Mouse (Mus musculus) stomach, embryonic 16.5 days (tissue): ENCODE results near the gene Corin. TPM values are rescaled to one million over a fixed set of nuclear protein-coding genes. Genes with fewer than 3 reads are reported as not detected.
A peak's percentile ranks its signal among the peaks of the same experiment; 100 is the strongest.

ENCODE experiments used
- ATAC-seq: fragments of 200-750 bp; cut with Nextera tagmentation; 2 replicates; pipeline ENCODE4 v1.8.0; 2017; ENCODE audit warnings: moderate number of reproducible peaks, moderate TSS enrichment; ENCODE audit not compliant: insufficient read depth, low FRiP score
- H3K27ac ChIP-seq: fragments of 300-500 bp; sonication (generic); 2 replicates; pipeline ENCODE4 v1.5.1; 2014; ENCODE audit warnings: low read length
- H3K27me3 ChIP-seq: fragments of 300-500 bp; sonication (generic); 2 replicates; pipeline ENCODE4 v1.6.1; 2014; ENCODE audit warnings: low read length, control low read depth, mixed read lengths; ENCODE audit not compliant: control insufficient read depth, insufficient read depth
- H3K36me3 ChIP-seq: fragments of 300-500 bp; sonication (generic); 2 replicates; pipeline ENCODE4 v1.6.1; 2014; ENCODE audit warnings: low read length; ENCODE audit not compliant: control insufficient read depth, insufficient read depth
- H3K4me1 ChIP-seq: fragments of 300-500 bp; sonication (generic); 2 replicates; pipeline ENCODE4 v1.6.1; 2014; ENCODE audit warnings: low read length, control low read depth, mixed read lengths; ENCODE audit not compliant: control insufficient read depth, insufficient read depth
- H3K4me2 ChIP-seq: fragments of 300-500 bp; sonication (generic); 2 replicates; pipeline ENCODE4 v1.6.1; 2014; ENCODE audit warnings: low read depth, low read length, mixed read lengths
- H3K4me3 ChIP-seq: fragments of 300-500 bp; sonication (generic); replicated peaks from 2 replicates; pipeline ENCODE4 v1.5.1; 2014; ENCODE audit warnings: mild to moderate bottlenecking, low read length
- H3K9ac ChIP-seq: fragments of 300-500 bp; sonication (generic); 2 replicates; pipeline ENCODE4 v1.6.1; 2014; ENCODE audit warnings: low read length
- H3K9me3 ChIP-seq: fragments of 300-500 bp; sonication (generic); replicated peaks from 2 replicates; pipeline ENCODE4 v1.6.1; 2016; ENCODE audit warnings: low read length, control low read depth; ENCODE audit not compliant: control insufficient read depth
- WGBS: fragments of 180-500 bp; shearing (Covaris S2); extraction: QIAGEN DNeasy Blood & Tissue Kit; methylation state at CpG from one replicate; pipeline ENCODE4 v1.1.7; 2014; 5-methylcytosine and 5-hydroxymethylcytosine counted together
- polyA plus RNA-seq: library from polyadenylated mRNA; unstranded; fragments of >200 nt; fragmentation: Nextera tagmentation; extraction: Ambion mirVana; gene quantifications from 2 replicates; pipeline ENCODE4 v1.2.1, GENCODE M21; 2015

Corin gene
- polyA plus RNA-seq, 1 experiment from 2014 or later, result 1.9 TPM

GRCm38 (mm10) chr5:72425342-72426010, 78.8 kb downstream of the Corin start:
- no peak overlapping the region for H3K4me3 ChIP-seq
- no peak overlapping the region for H3K27ac ChIP-seq
- H3K4me2 ChIP-seq, result no peak overlapping the region
- no peaks in the 10 kb centered on the region for H3K27me3 ChIP-seq
- no peak overlapping the region for H3K9ac ChIP-seq
- H3K36me3 ChIP-seq, result no peaks in the 10 kb centered on the region
- no peaks in the 10 kb centered on the region for H3K4me1 ChIP-seq
- H3K9me3 ChIP-seq, result no peaks in the 10 kb centered on the region
- ATAC-seq, result no peak

GRCm38 (mm10) chr5:72411874-72412329, 92.4 kb downstream of the Corin start:
- Histone ChIP-seq H3K4me1 (peaks cover 13% of the 10 kb centered on the region; the same call in 1 of the 2 replicates), H3K4me3 (no peak overlapping the region), H3K27me3 (no peaks in the 10 kb centered on the region), H3K27ac (peak overlapping the region; percentile 57; the same call in 1 of the 2 replicates), H3K9ac (no peak overlapping the region), H3K4me2 (0 out of 2 replicates have a peak overlapping the region, but pooled peaks have one; percentile 22), H3K9me3 (no peaks in the 10 kb centered on the region), H3K36me3 (no peaks in the 10 kb centered on the region)
- 13% methylated on average over 10 of the region's 10 CpGs for WGBS
- ATAC-seq, result peak; percentile 89

- H3K4me1 ChIP-seq, result peaks cover 13% of the 10 kb centered on the region; the same call in 1 of the 2 replicates
- no peaks in the 10 kb centered on the region for H3K36me3 ChIP-seq
- no peaks in the 10 kb centered on the region for H3K27me3 ChIP-seq
- no peak overlapping the region for H3K9ac ChIP-seq
- no peak for ATAC-seq
- H3K27ac ChIP-seq, result no peak overlapping the region
- no peak overlapping the region for H3K4me3 ChIP-seq
- no peaks in the 10 kb centered on the region for H3K9me3 ChIP-seq
- WGBS, result 67% methylated on average over 3 of the region's 3 CpGs
- no peak overlapping the region for H3K4me2 ChIP-seq
Measured at GRCm38 (mm10) chr5:72410841-72411240, 93.4 kb downstream of the Corin start.

GRCm38 (mm10) chr5:72403376-72403775, 100.9 kb downstream of the Corin start:
- Histone ChIP-seq H3K9me3 (no peaks in the 10 kb centered on the region), H3K27me3 (no peaks in the 10 kb centered on the region), H3K36me3 (no peaks in the 10 kb centered on the region), H3K27ac (no peak overlapping the region), H3K9ac (no peak overlapping the region), H3K4me2 (no peak overlapping the region), H3K4me3 (no peak overlapping the region), H3K4me1 (no peaks in the 10 kb centered on the region)
- no peak for ATAC-seq
- 61% methylated on average over 9 of the region's 9 CpGs for whole genome bisulfite sequencing

- no peaks in the 10 kb centered on the region for H3K36me3 ChIP-seq
- H3K27ac ChIP-seq, result no peak overlapping the region
- H3K9me3 ChIP-seq, result no peaks in the 10 kb centered on the region
- no peak overlapping the region for H3K9ac ChIP-seq
- ATAC-seq, result no peak
- H3K4me3 ChIP-seq, result no peak overlapping the region
- no peak overlapping the region for H3K4me2 ChIP-seq
- no peaks in the 10 kb centered on the region for H3K27me3 ChIP-seq
- WGBS, result 78% methylated on average over 5 of the region's 5 CpGs
- H3K4me1 ChIP-seq, result no peaks in the 10 kb centered on the region
Measured at GRCm38 (mm10) chr5:72402913-72403312, 101.4 kb downstream of the Corin start.

- H3K4me3 ChIP-seq, result no peak overlapping the region
- H3K9me3 ChIP-seq, result no peaks in the 10 kb centered on the region
- H3K27me3 ChIP-seq, result no peaks in the 10 kb centered on the region
- ATAC-seq, result no peak
- H3K9ac ChIP-seq, result no peak overlapping the region
- H3K27ac ChIP-seq, result no peak overlapping the region
- no peak overlapping the region for H3K4me2 ChIP-seq
- H3K4me1 ChIP-seq, result no peaks in the 10 kb centered on the region
- 79% methylated on average over 10 of the region's 10 CpGs for WGBS
- H3K36me3 ChIP-seq, result no peaks in the 10 kb centered on the region
Measured at GRCm38 (mm10) chr5:72401778-72402177, 102.5 kb downstream of the Corin start.

- Histone ChIP-seq H3K9ac (no peak overlapping the region), H3K36me3 (no peaks in the 10 kb centered on the region), H3K4me3 (no peak overlapping the region), H3K27me3 (no peaks in the 10 kb centered on the region), H3K4me1 (no peaks in the 10 kb centered on the region), H3K27ac (no peak overlapping the region), H3K9me3 (no peaks in the 10 kb centered on the region), H3K4me2 (no peak overlapping the region)
- ATAC-seq, result no peak
- WGBS, result 84% methylated on average over 3 of the region's 3 CpGs
Measured at GRCm38 (mm10) chr5:72401251-72401650, 103.0 kb downstream of the Corin start.

- Histone ChIP-seq H3K27me3 (no peaks in the 10 kb centered on the region), H3K9ac (no peak overlapping the region), H3K4me3 (no peak overlapping the region), H3K36me3 (no peaks in the 10 kb centered on the region), H3K4me1 (no peaks in the 10 kb centered on the region), H3K4me2 (no peak overlapping the region), H3K9me3 (no peaks in the 10 kb centered on the region), H3K27ac (no peak overlapping the region)
- 60% methylated on average over 1 of the region's 1 CpGs for WGBS
- ATAC-seq, result no peak
Measured at GRCm38 (mm10) chr5:72382148-72382547, 122.1 kb downstream of the Corin start.

GRCm38 (mm10) chr5:72380616-72381015, 123.7 kb downstream of the Corin start:
- H3K27me3 ChIP-seq, result no peaks in the 10 kb centered on the region
- no peaks in the 10 kb centered on the region for H3K36me3 ChIP-seq
- H3K9me3 ChIP-seq, result no peaks in the 10 kb centered on the region
- no peak for ATAC-seq
- H3K4me1 ChIP-seq, result no peaks in the 10 kb centered on the region
- H3K4me2 ChIP-seq, result no peak overlapping the region
- no peak overlapping the region for H3K4me3 ChIP-seq
- WGBS, result 71% methylated on average over 8 of the region's 8 CpGs
- H3K9ac ChIP-seq, result no peak overlapping the region
- no peak overlapping the region for H3K27ac ChIP-seq
